In genomic region chr2:5772464-5772863, GRCm38 (mm10) we compare ENCODE assay signal across 14 mouse cellular contexts.
"Had no signal": no experiment of that assay in that cellular context is flagged by ENCODE, and none has a peak within 500 bp of the region (broad histone marks: within the 10 kb centered on the region; RNA-seq: fewer than 3 reads in every experiment).

No protein-coding gene starts in this region.

- H3K9me3 ChIP-seq: intestine, embryonic 15.5 days; limb, embryonic 12.5 days; liver, embryonic 13.5 days; midbrain, embryonic 10.5 days; neural tube, embryonic 13.5 days had no signal

- H3K9ac ChIP-seq: intestine, embryonic 15.5 days; limb, embryonic 12.5 days; liver, embryonic 13.5 days; lung, embryonic 14.5 days; neural tube, embryonic 13.5 days had no signal

- ATAC-seq: intestine, embryonic 15.5 days had no signal

- DNase-seq: kidney, adult 18-20 months; kidney, postnatal 10 days; kidney, postnatal 4 days; liver, embryonic 13.5 days; lung, embryonic 14.5 days; midbrain, embryonic 14.5 days; right cerebral cortex, adult 18-20 months; right cerebral cortex, postnatal 25 days; thymus, postnatal 4 days had no signal

- H3K36me3 ChIP-seq: intestine, embryonic 15.5 days; limb, embryonic 12.5 days; liver, embryonic 13.5 days; midbrain, embryonic 10.5 days; neural tube, embryonic 13.5 days had no signal

- H3K4me2 ChIP-seq: intestine, embryonic 15.5 days; limb, embryonic 12.5 days; liver, embryonic 13.5 days; lung, embryonic 14.5 days; neural tube, embryonic 13.5 days had no signal

- H3K4me1 ChIP-seq: intestine, embryonic 15.5 days; limb, embryonic 12.5 days; liver, embryonic 13.5 days; midbrain, embryonic 10.5 days; neural tube, embryonic 13.5 days had no signal

- H3K27me3 ChIP-seq: intestine, embryonic 15.5 days; limb, embryonic 12.5 days; liver, embryonic 13.5 days; neural tube, embryonic 13.5 days had no signal

- H3K4me3 ChIP-seq: intestine, embryonic 15.5 days; layer of hippocampus, adult 2 months; limb, embryonic 12.5 days; liver, embryonic 13.5 days; midbrain, embryonic 10.5 days; neural tube, embryonic 13.5 days had no signal

- H3K27ac ChIP-seq: intestine, embryonic 15.5 days; layer of hippocampus, adult 2 months; limb, embryonic 12.5 days; liver, embryonic 13.5 days; midbrain, embryonic 10.5 days; neural tube, embryonic 13.5 days had no signal
